Mouse (Mus musculus) MEL (cell line): ENCODE data around the gene Dcaf7. TPM values are rescaled to one million over a fixed set of nuclear protein-coding genes. Genes with fewer than 3 reads are reported as not detected.

ENCODE experiments used
- DNase-seq: peaks from one replicate; pipeline ENCODE4 v3.0.0; 2011; ENCODE audit warnings: low read depth, low spot score
- H3K27ac ChIP-seq: 2 replicates; pipeline ENCODE4 v1.5.1; 2012; ENCODE audit warnings: low read depth, mild to moderate bottlenecking, control low read depth, low read length, moderate library complexity; ENCODE audit not compliant: control insufficient read depth
- H3K27me3 ChIP-seq, 2 experiments: fragments of 150-350 bp in 1 of 2; sonication (generic) in 1 of 2; 2 replicates each; pipeline ENCODE4 v1.6.1; 2012; ENCODE audit warnings: low read length in 2 of 2, mild to moderate bottlenecking in 2 of 2, improper control_type of control experiment in 1 of 2, moderate library complexity in 1 of 2; ENCODE audit not compliant: insufficient read depth in 2 of 2, control insufficient read depth in 1 of 2
- H3K36me3 ChIP-seq, 2 experiments: 2 replicates each; pipeline ENCODE4 v1.6.1; 2012 to 2014; ENCODE audit warnings: low read length in 2 of 2, improper control_type of control experiment in 1 of 2, inconsistent platforms in 1 of 2, mild to moderate bottlenecking in 1 of 2; ENCODE audit not compliant: insufficient read depth in 2 of 2, control insufficient read depth in 1 of 2
- H3K4me1 ChIP-seq, 2 experiments: fragments of 150-350 bp in 1 of 2; sonication (generic) in 1 of 2; 2 replicates each; pipeline ENCODE4 v1.6.1; 2012; ENCODE audit warnings: low read length in 2 of 2, improper control_type of control experiment in 1 of 2, mild to moderate bottlenecking in 1 of 2; ENCODE audit not compliant: insufficient read depth in 2 of 2, control insufficient read depth in 1 of 2
- H3K4me3 ChIP-seq, 2 experiments: fragments of 150-350 bp in 1 of 2; sonication (generic) in 1 of 2; 2 replicates each; pipeline ENCODE4 v1.5.1; 2012; ENCODE audit warnings: low read depth in 2 of 2, low read length in 2 of 2, mild to moderate bottlenecking in 2 of 2, moderate library complexity in 2 of 2, control low read depth in 1 of 2, improper control_type of control experiment in 1 of 2; ENCODE audit not compliant: control insufficient read depth in 1 of 2, insufficient read depth in 1 of 2
- H3K79me2 ChIP-seq: 2 replicates; pipeline ENCODE4 v1.6.1; 2012; ENCODE audit warnings: mild to moderate bottlenecking, low read length, moderate library complexity; ENCODE audit not compliant: control insufficient read depth, poor library complexity, insufficient read depth
- H3K9ac ChIP-seq: 2 replicates; pipeline ENCODE4 v1.6.1; 2012; ENCODE audit warnings: low read depth, mild to moderate bottlenecking, control low read depth, low read length, moderate library complexity; ENCODE audit not compliant: control insufficient read depth, poor library complexity, severe bottlenecking
- H3K9me3 ChIP-seq: fragments of 150-350 bp; sonication (generic); replicated peaks from 2 replicates; pipeline ENCODE4 v1.6.1; 2012; ENCODE audit warnings: mild to moderate bottlenecking, low read length, improper control_type of control experiment, moderate library complexity; ENCODE audit not compliant: insufficient read depth
- BHLHE40 ChIP-seq: IDR thresholded peaks from 2 replicates; pipeline ENCODE4 v1.6.1; 2012; ENCODE audit warnings: low read depth, mild to moderate bottlenecking, inconsistent platforms, low read length, improper control_type of control experiment, borderline replicate concordance
- CHD2 ChIP-seq: IDR thresholded peaks from 2 replicates; pipeline ENCODE4 v1.6.1; 2011; ENCODE audit warnings: low read length, improper control_type of control experiment
- CTCF ChIP-seq, 3 experiments: IDR thresholded peaks in 2 of 3; conservative IDR thresholded peaks in 1 of 3; 2 replicates each; pipeline ENCODE4 v1.5.1; 2011 to 2012; ENCODE audit warnings: low read length in 3 of 3, low read depth in 2 of 3, mild to moderate bottlenecking in 2 of 3, improper control_type of control experiment in 1 of 3, inconsistent platforms in 1 of 3, mixed read lengths in 1 of 3, moderate library complexity in 1 of 3; ENCODE audit not compliant: control insufficient read depth in 1 of 3, insufficient read depth in 1 of 3, poor library complexity in 1 of 3, severe bottlenecking in 1 of 3
- E2F4 ChIP-seq: IDR thresholded peaks from 2 replicates; pipeline ENCODE4 v1.6.1; 2011; ENCODE audit warnings: low read depth, low read length, improper control_type of control experiment, borderline replicate concordance
- EP300 ChIP-seq, 2 experiments: IDR thresholded peaks; 2 replicates each; pipeline ENCODE4 v1.6.1; 2011; ENCODE audit warnings: improper control_type of control experiment in 2 of 2, low read length in 2 of 2, low read depth in 1 of 2, mild to moderate bottlenecking in 1 of 2
- ETS1 ChIP-seq: IDR thresholded peaks from 2 replicates; pipeline ENCODE4 v1.6.1; 2012; ENCODE audit warnings: low read depth, mild to moderate bottlenecking, inconsistent platforms, low read length, improper control_type of control experiment, moderate library complexity
- GABPA ChIP-seq: IDR thresholded peaks from 2 replicates; pipeline ENCODE4 v1.6.1; 2012; ENCODE audit warnings: low read depth, mild to moderate bottlenecking, inconsistent platforms, low read length, improper control_type of control experiment, moderate library complexity
- JUND ChIP-seq: IDR thresholded peaks from 2 replicates; pipeline ENCODE4 v1.6.1; 2011; ENCODE audit warnings: low read depth, mild to moderate bottlenecking, improper control_type of control experiment, low read length
- KAT2A ChIP-seq: conservative IDR thresholded peaks from 2 replicates; pipeline ENCODE4 v1.6.1; 2012; ENCODE audit warnings: low read depth, low read length, improper control_type of control experiment, inconsistent platforms
- MAFK ChIP-seq: IDR thresholded peaks from 2 replicates; pipeline ENCODE4 v1.6.1; 2011; ENCODE audit warnings: low read depth, mild to moderate bottlenecking, low read length, improper control_type of control experiment, borderline replicate concordance
- MAX ChIP-seq: IDR thresholded peaks from 2 replicates; pipeline ENCODE4 v1.6.1; 2011; ENCODE audit warnings: low read length, improper control_type of control experiment
- MAZ ChIP-seq: IDR thresholded peaks from 2 replicates; pipeline ENCODE4 v1.6.1; 2012; ENCODE audit warnings: low read depth, mild to moderate bottlenecking, inconsistent platforms, low read length, improper control_type of control experiment
- MEF2A ChIP-seq: IDR thresholded peaks from 2 replicates; pipeline ENCODE4 v1.6.1; 2014; ENCODE audit warnings: low read depth, mild to moderate bottlenecking, inconsistent platforms, low read length, improper control_type of control experiment; ENCODE audit not compliant: poor library complexity, insufficient replicate concordance, severe bottlenecking; ENCODE audit errors: extremely low read depth
- MXI1 ChIP-seq: IDR thresholded peaks from 2 replicates; pipeline ENCODE4 v1.6.1; 2011; ENCODE audit warnings: mild to moderate bottlenecking, low read depth, low read length, improper control_type of control experiment
- MYC ChIP-seq: IDR thresholded peaks from 2 replicates; pipeline ENCODE4 v1.6.1; 2011; ENCODE audit warnings: low read depth, mild to moderate bottlenecking, low read length, improper control_type of control experiment, moderate library complexity
- NRF1 ChIP-seq: IDR thresholded peaks from 2 replicates; pipeline ENCODE4 v1.6.1; 2014; ENCODE audit warnings: low read depth, mild to moderate bottlenecking, inconsistent platforms, low read length, improper control_type of control experiment, moderate library complexity; ENCODE audit not compliant: poor library complexity, insufficient read depth, severe bottlenecking
- POLR2AphosphoS5 ChIP-seq: IDR thresholded peaks from 2 replicates; pipeline ENCODE4 v1.6.1; 2012; ENCODE audit warnings: low read depth, borderline replicate concordance, mild to moderate bottlenecking, inconsistent platforms, low read length, moderate library complexity, mixed read lengths
- RAD21 ChIP-seq: IDR thresholded peaks from 2 replicates; pipeline ENCODE4 v1.6.1; 2011; ENCODE audit warnings: mild to moderate bottlenecking, low read depth, low read length, improper control_type of control experiment
- RCOR1 ChIP-seq: IDR thresholded peaks from 2 replicates; pipeline ENCODE4 v1.6.1; 2012; ENCODE audit warnings: low read depth, mild to moderate bottlenecking, inconsistent platforms, low read length, improper control_type of control experiment
- SMC3 ChIP-seq: IDR thresholded peaks from 2 replicates; pipeline ENCODE4 v1.6.1; 2011; ENCODE audit warnings: low read depth, low read length, improper control_type of control experiment
- ZKSCAN1 ChIP-seq: IDR thresholded peaks from 2 replicates; pipeline ENCODE4 v1.6.1; 2012; ENCODE audit warnings: low read depth, mild to moderate bottlenecking, inconsistent platforms, low read length, improper control_type of control experiment, moderate library complexity
- ZNF384 ChIP-seq: IDR thresholded peaks from 2 replicates; pipeline ENCODE4 v1.6.1; 2012; ENCODE audit warnings: low read depth, mild to moderate bottlenecking, inconsistent platforms, low read length, improper control_type of control experiment
- polyA plus RNA-seq, 2 experiments: library from polyadenylated mRNA; stranded (reverse) in 1 of 2; unstranded in 1 of 2; fragments of >175 nt in 1 of 2; fragments of >200 nt in 1 of 2; gene quantifications; 2 replicates each; pipeline versions ENCODE4 v1.2.1 to v1.2.4; 2012; ENCODE audit warnings: low replicate concordance in 2 of 2, low read depth in 1 of 2; ENCODE audit not compliant: insufficient read length in 2 of 2, insufficient read depth in 1 of 2, missing spikeins in 1 of 2
- total RNA-seq: library from RNA; depleted of rRNA; stranded (reverse); fragments of 300-350 nt; gene quantifications from 2 replicates; pipeline ENCODE4 v1.2.3, GENCODE M21; 2012

Gene Dcaf7
- total and polyA plus RNA-seq, 3 experiments, result 65.5 to 88.2 (median 86.9) TPM

DNA sequence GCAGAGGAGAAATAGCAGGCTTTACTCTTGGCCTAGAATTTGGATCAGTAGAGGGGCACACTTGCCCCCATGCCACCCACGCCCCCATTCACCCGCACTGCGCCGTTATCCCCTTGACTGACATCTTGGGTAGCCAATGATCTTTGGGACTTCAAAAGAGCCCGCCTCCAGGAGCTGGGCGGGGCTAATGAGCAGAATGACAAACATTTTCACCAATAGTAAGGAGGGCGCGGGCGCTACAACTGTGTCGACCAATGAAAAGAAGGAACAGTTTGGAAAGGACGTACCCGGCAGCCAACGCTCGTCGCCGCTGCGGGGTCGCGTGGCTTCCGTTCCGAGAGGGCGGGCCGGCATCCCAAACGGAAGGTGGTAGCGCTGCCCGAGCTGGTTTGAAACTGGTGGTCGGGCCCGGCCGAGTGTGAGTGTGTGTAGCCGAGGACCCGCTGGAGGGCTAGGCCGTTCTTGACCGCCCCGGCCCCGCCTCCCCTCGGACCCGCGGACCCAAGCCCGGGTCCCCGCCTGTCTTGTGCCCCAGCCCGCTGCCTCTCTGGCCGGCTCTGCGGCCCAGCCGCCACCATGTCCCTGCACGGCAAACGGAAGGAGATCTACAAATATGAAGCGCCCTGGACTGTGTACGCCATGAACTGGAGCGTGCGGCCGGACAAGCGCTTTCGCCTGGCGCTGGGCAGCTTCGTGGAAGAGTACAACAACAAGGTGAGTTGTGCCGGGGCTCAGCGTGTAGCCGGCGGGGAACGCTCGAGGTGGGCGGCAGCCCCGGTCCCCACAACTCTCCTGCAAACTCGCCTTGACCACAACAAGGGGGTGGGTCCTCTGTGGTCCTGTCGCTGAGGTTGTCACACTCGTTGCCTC, at the start of gene Dcaf7 (continued):
- TF ChIP-seq MXI1 (peak; percentile 84), ETS1 (no peak), E2F4 (no peak), ZKSCAN1 (no peak)

DNA sequence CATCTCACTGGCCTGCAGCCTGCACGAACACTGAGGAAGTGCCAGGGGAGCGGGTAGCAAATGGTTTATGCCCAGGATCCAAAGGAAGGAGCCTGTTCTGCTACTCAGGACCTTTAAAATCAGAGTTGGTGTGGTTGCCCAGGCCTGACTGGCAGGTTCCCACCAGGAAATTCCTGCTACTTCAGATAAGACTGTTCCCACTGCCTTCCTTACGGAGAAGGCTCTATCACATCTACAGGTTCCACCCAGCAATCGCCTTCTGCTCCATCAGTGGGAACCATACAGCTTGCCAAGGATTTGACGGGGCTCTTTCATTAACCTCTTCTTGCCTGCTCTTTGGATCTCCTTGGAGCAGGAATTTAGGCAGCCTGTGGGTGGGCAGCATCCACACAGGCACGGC, 49.2 kb upstream of the Dcaf7 start:
- no peaks in the 10 kb centered on the region for H3K36me3 ChIP-seq
- H3K27me3 ChIP-seq, result peaks cover 12 to 17% of the 10 kb centered on the region in 2 experiments
- H3K9ac ChIP-seq, result no peak overlapping the region
- no peak for DNase-seq
- H3K4me3 ChIP-seq, result no peak overlapping the region
- H3K4me1 ChIP-seq, result no peaks in the 10 kb centered on the region
- no peaks in the 10 kb centered on the region for H3K79me2 ChIP-seq
- TF ChIP-seq BHLHE40, result no peak
- H3K27ac ChIP-seq, result no peak overlapping the region
- no peaks in the 10 kb centered on the region for H3K9me3 ChIP-seq

DNA sequence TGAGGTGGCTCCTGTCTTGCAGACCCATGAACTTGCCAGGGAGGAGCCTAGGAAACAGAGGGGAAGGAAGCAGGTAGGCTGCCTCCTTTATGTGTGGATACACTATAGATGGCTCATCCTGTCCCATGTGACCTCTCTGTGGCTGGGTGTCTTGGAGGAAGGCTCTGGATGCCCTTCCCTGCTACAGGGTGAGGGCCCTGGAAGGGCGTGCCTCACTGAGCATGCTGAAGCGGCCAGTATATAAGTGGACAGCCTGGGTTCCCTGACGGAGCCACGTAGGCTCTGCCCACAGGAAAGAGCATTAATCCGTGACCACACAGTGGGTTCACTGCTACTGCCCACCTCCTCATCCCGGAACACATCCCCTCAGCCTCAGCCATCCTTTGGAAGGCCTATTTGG, 47.2 kb upstream of the Dcaf7 start:
- H3K36me3 ChIP-seq, result no peaks in the 10 kb centered on the region
- DNase-seq, result no peak
- H3K27me3 ChIP-seq, result peaks cover 24 to 29% of the 10 kb centered on the region in 2 experiments

DNA sequence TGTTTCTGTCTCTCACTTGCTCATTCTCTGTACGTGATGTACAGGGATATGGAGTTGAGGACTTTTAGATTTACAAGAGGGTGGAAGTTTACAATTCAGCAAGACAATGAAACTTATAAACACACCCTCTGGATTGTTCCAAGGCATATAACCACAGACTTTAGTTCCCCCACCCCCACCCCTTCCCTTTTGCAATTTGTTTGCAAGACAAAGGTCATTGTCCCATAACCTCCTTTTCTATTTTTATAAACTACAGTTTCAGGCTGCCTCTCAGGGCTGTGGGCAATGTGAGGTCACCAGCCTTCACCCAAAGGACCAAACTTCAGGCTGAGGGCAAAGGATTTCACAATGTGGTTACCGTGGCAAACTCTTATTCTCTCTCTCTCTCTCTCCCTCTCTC, 46.4 kb upstream of the Dcaf7 start:
- Histone ChIP-seq H3K79me2 (no peaks in the 10 kb centered on the region), H3K4me1 (no peaks in the 10 kb centered on the region), H3K27ac (no peak overlapping the region), H3K9me3 (no peaks in the 10 kb centered on the region), H3K27me3 (peaks cover 28 to 36% of the 10 kb centered on the region in 2 experiments), H3K4me3 (no peak overlapping the region), H3K9ac (no peak overlapping the region)
- TF ChIP-seq RAD21 (no peak), SMC3 (no peak), MAX (no peak), JUND (no peak), MEF2A (no peak), CHD2 (no peak), MAFK (no peak), EP300 (IDR thresholded peaks at IDR 0.05; ENCODE audit: low read depth in 1 of 2, low read length in 2 of 2) (no peak), ETS1 (no peak), MXI1 (no peak), CTCF (IDR thresholded peaks at IDR 0.05 in 2 of 3, conservative IDR thresholded peaks at IDR 0.05 in 1 of 3; ENCODE audit: control insufficient read depth in 1 of 3, insufficient read depth in 1 of 3, low read depth in 2 of 3, low read length in 3 of 3, poor library complexity in 1 of 3, severe bottlenecking in 1 of 3) (no peak), RCOR1 (no peak), NRF1 (no peak), MYC (no peak), GABPA (no peak), ZNF384 (no peak), POLR2AphosphoS5 (no peak)
- TF ChIP-seq, all 39 proteins: peak for 0
- no peak for DNase-seq
- no peaks in the 10 kb centered on the region for H3K36me3 ChIP-seq

More for the DNA sequence above, 47.2 kb upstream of the Dcaf7 start:
- H3K79me2 ChIP-seq, result no peaks in the 10 kb centered on the region
- no peaks in the 10 kb centered on the region for H3K9me3 ChIP-seq
- no peak overlapping the region for H3K9ac ChIP-seq
- TF ChIP-seq KAT2A, result no peak
- no peak for TF ChIP-seq MAFK
- TF ChIP-seq MAZ, result no peak
- TF ChIP-seq CHD2, result no peak
- no peak overlapping the region for H3K27ac ChIP-seq
- no peak overlapping the region for H3K4me3 ChIP-seq
- H3K4me1 ChIP-seq, result no peaks in the 10 kb centered on the region
